Mouse (Mus musculus) kidney, adult 9 months (tissue): Measurements from ENCODE around the gene Pde1a.

Experiments
- DNase-seq: peaks from one replicate; pipeline ENCODE4 v3.0.0; 2022

Pde1a gene

DNA sequence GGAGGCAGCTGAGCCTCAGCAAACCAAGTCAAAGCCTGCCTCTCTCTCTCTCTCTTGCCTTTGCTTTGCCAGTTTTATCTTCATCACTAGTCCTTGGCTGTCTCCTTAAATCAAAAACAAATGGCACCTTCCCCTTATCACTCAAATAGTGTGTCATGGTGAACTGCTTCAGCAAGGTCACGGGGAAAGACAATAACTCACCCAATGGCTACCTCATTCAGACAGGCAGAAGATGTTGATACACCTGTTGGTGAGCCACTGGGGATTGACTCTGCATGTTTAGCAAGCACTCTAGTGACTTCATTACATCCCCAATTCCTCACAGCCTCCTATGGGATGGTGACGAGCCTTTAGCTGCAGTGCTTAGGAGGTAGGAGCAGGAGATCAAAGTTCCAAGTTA, 331.8 kb downstream of the Pde1a start:
- no peak for DNase-seq

DNA sequence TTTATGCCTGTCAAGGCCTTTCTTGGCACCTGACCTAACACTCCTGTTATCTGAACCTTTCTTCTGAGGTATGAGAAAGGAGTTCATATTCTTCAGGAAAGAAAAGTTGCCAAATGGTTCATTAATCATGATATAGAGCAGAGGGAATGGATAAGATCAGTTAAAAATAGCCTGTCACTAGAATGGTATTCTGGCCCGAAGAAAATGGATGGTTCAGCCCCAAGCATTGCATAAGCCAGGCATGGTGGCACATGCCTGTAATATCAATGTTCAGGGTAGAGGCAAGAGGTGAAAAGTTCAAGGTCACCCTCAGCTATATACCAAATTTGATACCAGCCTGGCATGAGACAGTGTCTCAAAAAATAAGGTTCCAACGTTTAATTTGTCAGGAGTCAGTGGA, 336.1 kb downstream of the Pde1a start:
- DNase-seq: no peak

GRCm38 (mm10) chr2:79786467-79786866, 342.8 kb downstream of the Pde1a start:
- no peak for DNase-seq

GRCm38 (mm10) chr2:79785541-79786134, 343.6 kb downstream of the Pde1a start:
- DNase-seq: no peak
